Mouse (Mus musculus): ENCODE measurements at regions not wholly inside any gene's neighbourhood (a gene's known extent, or its start where the extent isn't known, plus 50 kb on each side); places are given as distances from the start of the nearest gene placed in this dataset.
A peak's percentile ranks its signal among the peaks of the same experiment; 100 is the strongest.

GRCm38 (mm10) chr2:128467490-128468245 is 123.3 kb upstream of the Spdye4c start:
- TF ChIP-seq CTCF (IDR thresholded peaks at IDR 0.05; ENCODE audit: low read depth) = no peak
- peak; percentile 47; the same call in 1 of the 2 replicates for TF ChIP-seq EP300 (IDR thresholded peaks at IDR 0.05; ENCODE audit: low read depth)
